Mouse (Mus musculus): ENCODE results near the gene 4930519P11Rik. TPM values are rescaled to one million over a fixed set of nuclear protein-coding genes. Genes with fewer than 3 reads are reported as not detected.

4930519P11Rik gene
- total and polyA plus RNA-seq, 3 experiments = not detected

DNA sequence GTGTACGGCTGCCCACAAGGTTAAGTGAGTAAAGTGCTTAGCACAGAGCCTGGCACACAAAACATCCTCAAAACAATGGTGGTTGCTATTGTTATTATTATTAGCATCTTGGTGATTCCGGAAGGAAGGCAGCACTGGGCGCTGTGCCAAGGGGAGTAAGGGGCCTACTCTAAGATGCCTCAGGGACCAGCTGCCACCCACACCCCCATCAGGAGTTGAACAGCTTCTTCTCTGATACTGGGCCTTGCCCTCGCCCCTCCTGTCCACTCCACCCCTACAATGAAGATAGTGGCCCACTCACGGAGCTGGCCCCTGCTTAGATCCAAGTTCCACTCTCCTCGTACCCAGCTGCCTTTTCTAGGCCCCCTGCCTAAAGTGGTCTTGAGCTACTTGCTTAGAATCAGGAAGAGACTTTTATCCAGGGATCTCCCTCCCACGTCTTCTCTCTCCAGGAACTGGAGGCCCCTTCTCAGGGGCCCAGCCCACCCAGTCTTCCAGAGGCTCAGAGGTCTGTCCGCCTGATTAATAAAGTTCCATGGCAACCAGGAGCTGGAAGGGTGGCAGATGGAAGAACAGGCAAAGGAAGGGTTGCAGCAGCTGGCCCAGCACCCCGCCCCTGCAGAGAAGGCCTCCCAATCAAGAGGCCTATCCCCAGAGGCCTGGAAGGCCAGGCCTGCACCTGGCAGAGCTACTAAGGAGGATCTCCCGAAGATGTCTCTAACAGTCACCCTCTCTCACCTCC, 44.7 kb downstream of the 4930519P11Rik start:
- peaks cover 22% of the 10 kb centered on the region for H3K79me2 ChIP-seq (replicated peaks; ENCODE audit: control insufficient read depth, extremely low read depth, insufficient read depth, poor library complexity, severe bottlenecking)

GRCm38 (mm10) chr2:154567766-154568165, 45.5 kb downstream of the 4930519P11Rik start:
- Histone ChIP-seq H3K9me3 (replicated peaks; ENCODE audit: low read length) (no peaks in the 10 kb centered on the region), H3K4me2 (ENCODE audit: insufficient read depth, low read depth, poor library complexity, severe bottlenecking) (peak overlapping the region; percentile 88), H3K27me3 (replicated peaks) (no peaks in the 10 kb centered on the region), H3K36me3 (replicated peaks in 1 of 2; ENCODE audit: control insufficient read depth in 1 of 2, insufficient read depth in 1 of 2, low read length in 1 of 2) (peaks cover 16 to 39% of the 10 kb centered on the region in 2 experiments), H3K4me3 (replicated peaks in 1 of 3; ENCODE audit: low read depth in 2 of 3, low read length in 2 of 3, poor library complexity in 1 of 3) (peak overlapping the region; percentile 74 to 95 (median 75)), H3K27ac (ENCODE audit: insufficient read depth, low read depth) (no peak overlapping the region), H3K9ac (ENCODE audit: insufficient read depth, low read depth) (peak overlapping the region; percentile 64), H3K79me2 (replicated peaks; ENCODE audit: control insufficient read depth, extremely low read depth, insufficient read depth, poor library complexity, severe bottlenecking) (peaks cover 22% of the 10 kb centered on the region), H3K4me1 (ENCODE audit: control insufficient read depth in 1 of 2, insufficient read depth in 2 of 2) (peaks cover 3 to 44% of the 10 kb centered on the region in 2 experiments)
- dilution Hi-C loops (cut with MboI; ENCODE audit: extremely low pct_ligation_motif_present, extremely low pct_unique_long_range_greater_than_20kb, low sequenced_read_pairs) (no loop called here), in situ Hi-C loops (cut with MboI; ENCODE audit: low pct_ligation_motif_present, low pct_unique_long_range_greater_than_20kb, low sequenced_read_pairs) (no loop called here)
- TF ChIP-seq RAD21 (IDR thresholded peaks at IDR 0.05; ENCODE audit: low read depth, low read length) = no peak
- no peak for TF ChIP-seq ZMIZ1 (IDR thresholded peaks at IDR 0.05; ENCODE audit: low read depth, low read length)
- no peak for TF ChIP-seq CTCF (conservative IDR thresholded peaks at IDR 0.05 in 1 of 2, IDR thresholded peaks at IDR 0.05 in 1 of 2; ENCODE audit: low read depth in 2 of 2, low read length in 2 of 2)
- TF ChIP-seq NELFE (IDR thresholded peaks at IDR 0.05; ENCODE audit: low read depth, low read length) = no peak
- no peak for TF ChIP-seq JUN (IDR thresholded peaks at IDR 0.05; ENCODE audit: insufficient read depth, low read depth, low read length)
- TF ChIP-seq GABPA (IDR thresholded peaks at IDR 0.05; ENCODE audit: insufficient replicate concordance, low read depth, low read length) = no peak
- no peak for TF ChIP-seq HCFC1 (IDR thresholded peaks at IDR 0.05; ENCODE audit: low read depth, low read length)
- no peak for TF ChIP-seq KAT2A (IDR thresholded peaks at IDR 0.05; ENCODE audit: insufficient replicate concordance, low read length)
- TF ChIP-seq RCOR1 (conservative IDR thresholded peaks at IDR 0.05; ENCODE audit: low read depth, low read length) = no peak
- no peak for TF ChIP-seq POLR2A (IDR thresholded peaks at IDR 0.05; ENCODE audit: low read depth, low read length)
- TF ChIP-seq ELF1 (IDR thresholded peaks at IDR 0.05; ENCODE audit: low read depth, low read length) = no peak
- TF ChIP-seq SIN3A (IDR thresholded peaks at IDR 0.05; ENCODE audit: low read length) = no peak
- no peak for TF ChIP-seq POLR2AphosphoS2 (IDR thresholded peaks at IDR 0.05; ENCODE audit: low read depth, low read length)
- no peak for DNase-seq (ENCODE audit: extremely low read depth)

More for the DNA sequence above, 44.7 kb downstream of the 4930519P11Rik start:
- peak overlapping the region; percentile 74 to 95 (median 75) for H3K4me3 ChIP-seq (replicated peaks in 1 of 3; ENCODE audit: low read depth in 2 of 3, low read length in 2 of 3, poor library complexity in 1 of 3)
- H3K27me3 ChIP-seq (replicated peaks) = no peaks in the 10 kb centered on the region
- peak overlapping the region; percentile 88 for H3K4me2 ChIP-seq (ENCODE audit: insufficient read depth, low read depth, poor library complexity, severe bottlenecking)
- H3K27ac ChIP-seq (ENCODE audit: insufficient read depth, low read depth) = peak overlapping the region; percentile 3; the same call in 1 of the 2 replicates
- dilution Hi-C loops (cut with MboI; ENCODE audit: extremely low pct_ligation_motif_present, extremely low pct_unique_long_range_greater_than_20kb, low sequenced_read_pairs) = no loop called here
- peak overlapping the region; percentile 64 for H3K9ac ChIP-seq (ENCODE audit: insufficient read depth, low read depth)
- H3K36me3 ChIP-seq (replicated peaks in 1 of 2; ENCODE audit: control insufficient read depth in 1 of 2, insufficient read depth in 1 of 2, low read length in 1 of 2) = peaks cover 10 to 32% of the 10 kb centered on the region in 2 experiments
- H3K4me1 ChIP-seq (ENCODE audit: control insufficient read depth in 1 of 2, insufficient read depth in 2 of 2) = peaks cover 3 to 44% of the 10 kb centered on the region in 2 experiments
- no peaks in the 10 kb centered on the region for H3K9me3 ChIP-seq (replicated peaks; ENCODE audit: low read length)
- TF ChIP-seq PAX5 (IDR thresholded peaks at IDR 0.05; ENCODE audit: low read length) (no peak), CTCF (conservative IDR thresholded peaks at IDR 0.05 in 1 of 2, IDR thresholded peaks at IDR 0.05 in 1 of 2; ENCODE audit: low read depth in 2 of 2, low read length in 2 of 2) (no peak), CHD1 (IDR thresholded peaks at IDR 0.05; ENCODE audit: low read depth, low read length) (no peak), USF1 (IDR thresholded peaks at IDR 0.05; ENCODE audit: low read depth, low read length) (no peak), ZKSCAN1 (IDR thresholded peaks at IDR 0.05; ENCODE audit: borderline replicate concordance, low read depth, low read length) (no peak), HCFC1 (IDR thresholded peaks at IDR 0.05; ENCODE audit: low read depth, low read length) (no peak), UBTF (IDR thresholded peaks at IDR 0.05; ENCODE audit: low read depth, low read length) (no peak), RCOR1 (conservative IDR thresholded peaks at IDR 0.05; ENCODE audit: low read depth, low read length) (no peak), MEF2A (IDR thresholded peaks at IDR 0.05; ENCODE audit: borderline replicate concordance, low read depth, low read length) (no peak), NELFE (IDR thresholded peaks at IDR 0.05; ENCODE audit: low read depth, low read length) (no peak)
- no peak for DNase-seq (ENCODE audit: extremely low read depth)
- in situ Hi-C loops (cut with MboI; ENCODE audit: low pct_ligation_motif_present, low pct_unique_long_range_greater_than_20kb, low sequenced_read_pairs) = no loop called here
